Mouse (Mus musculus) urinary bladder, adult 18-20 months (tissue): Measurements from ENCODE around the gene Pmepa1.

Source experiments
- DNase-seq, 2 experiments: peaks; one replicate each; pipeline ENCODE4 v3.0.0; 2022; ENCODE audit warnings: low spot score in 2 of 2, mixed read lengths in 2 of 2

The Pmepa1 gene

GRCm38 (mm10) chr2:173185282-173185681 lies 91.1 kb downstream of the Pmepa1 start:
- no peak for DNase-seq

GRCm38 (mm10) chr2:173184475-173185080 lies 91.8 kb downstream of the Pmepa1 start:
- no peak for DNase-seq

- DNase-seq: peak in 1 of 2 experiments; percentile 75
Observed at GRCm38 (mm10) chr2:173183836-173184460, 92.4 kb downstream of the Pmepa1 start.

- DNase-seq: no peak
Observed at GRCm38 (mm10) chr2:173183311-173183710, 93.0 kb downstream of the Pmepa1 start.

- DNase-seq: no peak
Observed at GRCm38 (mm10) chr2:173182796-173183195, 93.5 kb downstream of the Pmepa1 start.

- DNase-seq: no peak
Observed at GRCm38 (mm10) chr2:173181901-173182300, 94.4 kb downstream of the Pmepa1 start.

GRCm38 (mm10) chr2:173181486-173181885 lies 94.8 kb downstream of the Pmepa1 start:
- DNase-seq: no peak

- DNase-seq: no peak
Observed at GRCm38 (mm10) chr2:173180721-173181388, 95.5 kb downstream of the Pmepa1 start.

- DNase-seq: no peak
Observed at GRCm38 (mm10) chr2:173180026-173180425, 96.3 kb downstream of the Pmepa1 start.

GRCm38 (mm10) chr2:173179046-173179445 lies 97.3 kb downstream of the Pmepa1 start:
- DNase-seq: no peak

GRCm38 (mm10) chr2:173177951-173178350 lies 98.4 kb downstream of the Pmepa1 start:
- no peak for DNase-seq

GRCm38 (mm10) chr2:173177481-173177880 lies 98.9 kb downstream of the Pmepa1 start:
- no peak for DNase-seq

GRCm38 (mm10) chr2:173175703-173176102 lies 100.6 kb downstream of the Pmepa1 start:
- DNase-seq: no peak

- no peak for DNase-seq
Observed at GRCm38 (mm10) chr2:173174569-173174968, 101.8 kb downstream of the Pmepa1 start.
